Mouse (Mus musculus) liver, embryonic 15.5 days (tissue): ENCODE results near the gene Myrip. TPM values are rescaled to one million over a fixed set of nuclear protein-coding genes. Genes with fewer than 3 reads are reported as not detected.

ENCODE experiments used
- ATAC-seq: fragments of 200-750 bp; cut with Nextera tagmentation; 2 replicates; pipeline ENCODE4 v1.8.0; 2017; ENCODE audit warnings: moderate number of reproducible peaks, mild to moderate bottlenecking, moderate library complexity; ENCODE audit not compliant: insufficient read depth
- H3K27ac ChIP-seq: fragments of 300-500 bp; sonication (generic); replicated peaks from 2 replicates; pipeline ENCODE4 v1.5.1; 2015; ENCODE audit warnings: mild to moderate bottlenecking, inconsistent platforms
- H3K27me3 ChIP-seq: fragments of 300-500 bp; sonication (generic); 2 replicates; pipeline ENCODE4 v1.6.1; 2015; ENCODE audit warnings: mild to moderate bottlenecking, inconsistent platforms
- H3K36me3 ChIP-seq: fragments of 300-500 bp; sonication (generic); replicated peaks from 2 replicates; pipeline ENCODE4 v1.6.1; 2015; ENCODE audit warnings: moderate library complexity, mild to moderate bottlenecking, inconsistent platforms
- H3K4me1 ChIP-seq: fragments of 300-500 bp; sonication (generic); replicated peaks from 2 replicates; pipeline ENCODE4 v1.6.1; 2015; ENCODE audit warnings: inconsistent platforms
- H3K4me2 ChIP-seq: fragments of 300-500 bp; sonication (generic); 2 replicates; pipeline ENCODE4 v1.6.1; 2015; ENCODE audit warnings: moderate library complexity, mild to moderate bottlenecking, inconsistent platforms
- H3K4me3 ChIP-seq: fragments of 300-500 bp; sonication (generic); replicated peaks from 2 replicates; pipeline ENCODE4 v1.5.1; 2015; ENCODE audit warnings: mild to moderate bottlenecking, inconsistent platforms
- H3K9ac ChIP-seq: fragments of 300-500 bp; sonication (generic); 2 replicates; pipeline ENCODE4 v1.6.1; 2015; ENCODE audit warnings: moderate library complexity, mild to moderate bottlenecking, inconsistent platforms
- H3K9me3 ChIP-seq: fragments of 300-500 bp; sonication (generic); replicated peaks from 2 replicates; pipeline ENCODE4 v1.6.1; 2016; ENCODE audit warnings: inconsistent platforms
- WGBS: fragments of 180-500 bp; shearing (Covaris S2); methylation state at CpG from one replicate; pipeline ENCODE4 v1.1.7; 2015; ENCODE audit warnings: mixed read lengths; ENCODE audit not compliant: insufficient replicate concordance; 5-methylcytosine and 5-hydroxymethylcytosine counted together
- polyA plus RNA-seq: library from polyadenylated mRNA; unstranded; fragments of >200 nt; fragmentation: Nextera tagmentation; extraction: Ambion mirVana; gene quantifications from 2 replicates; pipeline ENCODE4 v1.2.1, GENCODE M21; 2015

Gene Myrip
- polyA plus RNA-seq, 1 experiment from 2014 or later: 0.02 TPM

DNA sequence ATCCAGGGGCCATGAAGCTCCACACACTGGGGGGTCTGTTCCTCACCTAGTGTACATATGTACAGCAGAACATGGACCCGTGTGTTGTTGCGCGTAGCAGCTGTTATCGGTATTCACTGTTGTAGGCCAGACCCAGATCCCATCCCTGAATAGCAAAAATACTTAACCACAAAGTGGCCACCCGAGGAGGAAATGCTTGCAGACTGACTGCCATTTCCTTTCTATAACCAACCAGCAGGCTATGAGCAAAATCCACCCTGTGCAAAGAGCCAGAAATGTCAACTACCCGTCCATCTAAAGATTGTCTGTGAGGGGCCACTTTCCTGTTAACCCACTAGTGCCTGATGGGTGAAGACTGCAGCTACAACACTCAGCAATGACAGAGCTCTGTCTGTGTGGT lies 126.9 kb downstream of the Myrip start:
- no peak for ATAC-seq
- H3K4me2 ChIP-seq: no peak overlapping the region
- 14% methylated on average over 6 of the region's 6 CpGs for WGBS

GRCm38 (mm10) chr9:120433747-120434146 lies 132.4 kb downstream of the Myrip start:
- 26% methylated on average over 8 of the region's 8 CpGs for WGBS
- H3K27ac ChIP-seq: no peak overlapping the region
- 0 out of 2 replicates have a peak, but pooled peaks cover 4% of the 10 kb centered on the region for H3K4me1 ChIP-seq
- no peaks in the 10 kb centered on the region for H3K9me3 ChIP-seq
- H3K27me3 ChIP-seq: no peaks in the 10 kb centered on the region
- H3K4me2 ChIP-seq: no peak overlapping the region
- no peaks in the 10 kb centered on the region for H3K36me3 ChIP-seq
- ATAC-seq: no peak
- no peak overlapping the region for H3K9ac ChIP-seq
- H3K4me3 ChIP-seq: no peak overlapping the region

More for the DNA sequence above, 126.9 kb downstream of the Myrip start:
- no peak overlapping the region for H3K4me3 ChIP-seq
- no peak overlapping the region for H3K27ac ChIP-seq
- H3K4me1 ChIP-seq: no peaks in the 10 kb centered on the region
- no peaks in the 10 kb centered on the region for H3K9me3 ChIP-seq
- no peak overlapping the region for H3K9ac ChIP-seq
- H3K36me3 ChIP-seq: no peaks in the 10 kb centered on the region
- no peaks in the 10 kb centered on the region for H3K27me3 ChIP-seq

DNA sequence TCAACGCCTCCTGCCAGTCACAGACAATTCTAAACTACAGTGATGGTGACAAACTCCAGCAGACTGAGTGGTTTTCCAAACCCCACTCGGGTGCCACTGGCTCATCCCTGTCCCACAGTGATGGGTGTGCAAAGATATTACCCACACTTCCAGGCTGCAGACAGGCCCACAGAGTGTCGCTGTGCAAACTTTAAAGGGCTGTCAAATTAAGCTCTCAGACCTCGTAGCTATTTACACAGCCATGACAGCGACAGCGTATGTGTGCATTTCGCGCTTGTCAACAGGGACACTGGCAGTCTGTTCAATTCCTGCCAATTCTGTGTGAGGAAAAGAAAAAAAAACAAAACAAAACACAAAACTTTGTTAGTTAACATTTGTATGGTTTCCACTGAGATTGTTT lies 134.5 kb downstream of the Myrip start:
- Histone ChIP-seq H3K4me3 (no peak overlapping the region), H3K4me1 (0 out of 2 replicates have a peak, but pooled peaks cover 4% of the 10 kb centered on the region), H3K36me3 (no peaks in the 10 kb centered on the region), H3K27ac (no peak overlapping the region), H3K4me2 (no peak overlapping the region), H3K27me3 (no peaks in the 10 kb centered on the region), H3K9ac (no peak overlapping the region), H3K9me3 (no peaks in the 10 kb centered on the region)
- ATAC-seq: no peak
- WGBS: 64% methylated on average over 8 of the region's 8 CpGs

DNA sequence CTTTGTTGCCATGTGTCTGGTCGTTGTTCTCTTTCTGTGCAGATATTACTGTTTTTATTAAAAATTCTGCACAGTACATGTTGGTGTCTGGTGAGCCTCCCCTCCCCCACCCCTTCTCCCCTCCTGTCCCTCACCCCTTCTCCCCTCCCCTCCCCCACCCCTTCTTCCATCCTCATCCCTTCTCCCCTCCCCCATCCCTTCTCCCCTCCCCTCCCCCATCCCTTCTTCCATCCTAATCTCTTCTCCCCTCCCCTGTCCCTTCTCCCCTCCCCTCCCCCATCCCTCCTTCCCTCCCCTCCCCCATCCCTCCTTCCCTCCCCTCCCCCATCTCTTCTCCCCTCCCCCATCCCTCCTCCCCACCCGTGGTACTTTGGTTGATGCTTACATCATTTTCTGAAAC lies 135.5 kb downstream of the Myrip start:
- Histone ChIP-seq H3K27me3 (no peaks in the 10 kb centered on the region), H3K9ac (no peak overlapping the region), H3K4me2 (no peak overlapping the region), H3K4me3 (no peak overlapping the region), H3K4me1 (0 out of 2 replicates have a peak, but pooled peaks cover 4% of the 10 kb centered on the region), H3K36me3 (no peaks in the 10 kb centered on the region), H3K27ac (no peak overlapping the region), H3K9me3 (no peaks in the 10 kb centered on the region)
- 68% methylated on average over 2 of the region's 2 CpGs for WGBS
- ATAC-seq: no peak

DNA sequence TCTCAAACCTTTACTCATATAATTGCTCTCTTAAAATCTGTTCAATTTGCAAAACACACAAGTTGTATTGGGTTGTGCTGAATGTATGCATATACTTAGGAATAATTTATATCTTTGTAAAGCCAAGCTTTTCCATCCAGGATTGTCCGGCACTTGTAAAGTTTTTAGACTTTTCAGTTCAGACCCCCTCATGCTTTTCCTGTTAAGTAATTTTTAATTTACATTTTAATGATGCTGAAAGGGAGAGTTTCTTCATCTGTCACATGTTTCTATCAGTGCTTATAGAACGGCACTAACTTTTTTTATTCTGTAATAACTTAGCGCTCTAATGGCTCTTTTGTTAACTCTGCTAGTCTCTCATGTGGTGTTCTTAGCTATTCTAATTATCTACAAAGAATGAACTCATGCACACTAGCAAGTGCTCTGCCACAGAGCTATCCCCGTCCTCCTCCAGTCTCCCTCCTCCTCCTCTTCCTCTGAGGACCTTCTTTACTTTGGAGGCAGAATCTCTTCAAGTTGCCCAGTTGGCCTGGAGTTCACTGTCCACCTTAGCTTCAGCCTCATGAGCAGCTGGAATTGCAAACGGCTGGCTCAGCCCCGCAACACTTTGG lies 136.1 kb downstream of the Myrip start:
- H3K9ac ChIP-seq: no peak overlapping the region
- no peak overlapping the region for H3K27ac ChIP-seq
- H3K4me1 ChIP-seq: 0 out of 2 replicates have a peak, but pooled peaks cover 4% of the 10 kb centered on the region
- H3K36me3 ChIP-seq: no peaks in the 10 kb centered on the region
- no peaks in the 10 kb centered on the region for H3K27me3 ChIP-seq
- H3K9me3 ChIP-seq: no peaks in the 10 kb centered on the region
- H3K4me3 ChIP-seq: no peak overlapping the region
- no peak for ATAC-seq
- no peak overlapping the region for H3K4me2 ChIP-seq
- 70% methylated on average over 6 of the region's 6 CpGs for WGBS

DNA sequence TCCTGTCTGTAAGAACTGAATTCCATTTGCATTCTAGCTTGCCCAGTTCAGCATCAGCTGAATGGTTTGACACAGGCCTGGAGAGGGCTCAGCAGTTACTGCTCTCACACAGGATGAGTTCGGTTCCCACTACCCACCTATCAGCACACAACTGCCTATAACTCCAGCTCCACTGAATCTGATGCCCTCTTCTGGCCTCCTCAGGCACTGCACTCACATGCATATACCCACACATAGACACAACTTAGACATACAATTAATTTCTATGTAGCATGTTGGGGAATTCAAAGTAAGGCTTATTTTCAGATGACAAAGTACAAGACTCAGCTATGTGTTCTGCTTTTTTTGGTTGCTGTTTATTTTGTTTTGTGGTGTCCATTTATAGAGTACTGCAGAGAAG lies 137.0 kb downstream of the Myrip start:
- no peak overlapping the region for H3K27ac ChIP-seq
- ATAC-seq: no peak
- no peaks in the 10 kb centered on the region for H3K27me3 ChIP-seq
- 0 out of 2 replicates have a peak, but pooled peaks cover 4% of the 10 kb centered on the region for H3K4me1 ChIP-seq
- WGBS: 42% methylated on average over 1 of the region's 1 CpGs
- no peaks in the 10 kb centered on the region for H3K9me3 ChIP-seq
- no peak overlapping the region for H3K4me3 ChIP-seq
- no peak overlapping the region for H3K4me2 ChIP-seq
- no peaks in the 10 kb centered on the region for H3K36me3 ChIP-seq
- no peak overlapping the region for H3K9ac ChIP-seq

DNA sequence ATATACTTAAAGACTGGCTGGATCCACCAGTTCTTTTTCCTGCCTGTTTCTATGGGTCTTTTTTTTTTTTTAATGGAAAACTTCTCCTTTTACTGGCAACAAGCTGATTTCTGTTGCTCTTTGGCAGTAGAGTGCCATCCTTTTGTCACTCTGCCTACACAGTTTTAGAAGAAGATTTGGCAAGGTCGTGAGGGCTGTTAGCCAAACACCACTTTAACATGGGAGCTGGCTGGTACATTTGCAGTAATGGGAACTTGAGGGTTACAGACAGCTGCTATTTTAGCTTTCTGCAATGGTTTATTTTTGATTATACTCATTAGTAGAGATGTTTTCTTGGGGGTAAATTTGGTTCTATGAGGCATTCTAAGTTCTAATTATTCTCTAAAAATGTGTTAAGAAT lies 137.5 kb downstream of the Myrip start:
- H3K4me2 ChIP-seq: no peak overlapping the region
- no peaks in the 10 kb centered on the region for H3K4me1 ChIP-seq
- WGBS: 59% methylated on average over 1 of the region's 1 CpGs
- no peak overlapping the region for H3K9ac ChIP-seq
- H3K27me3 ChIP-seq: no peaks in the 10 kb centered on the region
- no peak for ATAC-seq
- H3K9me3 ChIP-seq: no peaks in the 10 kb centered on the region
- no peak overlapping the region for H3K4me3 ChIP-seq
- no peaks in the 10 kb centered on the region for H3K36me3 ChIP-seq
- H3K27ac ChIP-seq: no peak overlapping the region

DNA sequence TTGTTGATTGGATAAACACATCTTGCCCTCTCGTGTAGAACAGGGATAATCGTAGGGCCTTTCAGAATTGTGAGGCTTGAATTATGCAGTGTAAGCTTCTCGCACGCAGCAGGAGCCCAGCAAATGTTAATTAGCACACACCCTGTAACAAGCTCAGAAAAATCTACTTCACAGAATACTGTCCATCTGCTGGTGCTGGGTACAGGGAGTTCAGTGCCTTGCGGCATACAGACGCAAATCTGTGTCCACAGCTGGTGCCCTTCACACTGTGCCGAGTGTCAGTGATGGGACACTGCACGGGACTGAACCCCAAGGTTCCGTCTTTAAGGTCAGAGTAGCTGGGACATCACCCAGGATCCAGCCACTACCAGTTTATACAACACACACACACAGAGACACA lies 143.3 kb downstream of the Myrip start:
- Histone ChIP-seq H3K36me3 (no peaks in the 10 kb centered on the region), H3K4me3 (no peak overlapping the region), H3K9ac (no peak overlapping the region), H3K9me3 (no peaks in the 10 kb centered on the region), H3K27ac (no peak overlapping the region), H3K4me1 (no peaks in the 10 kb centered on the region), H3K27me3 (no peaks in the 10 kb centered on the region), H3K4me2 (no peak overlapping the region)
- WGBS: 71% methylated on average over 9 of the region's 9 CpGs
- no peak for ATAC-seq

DNA sequence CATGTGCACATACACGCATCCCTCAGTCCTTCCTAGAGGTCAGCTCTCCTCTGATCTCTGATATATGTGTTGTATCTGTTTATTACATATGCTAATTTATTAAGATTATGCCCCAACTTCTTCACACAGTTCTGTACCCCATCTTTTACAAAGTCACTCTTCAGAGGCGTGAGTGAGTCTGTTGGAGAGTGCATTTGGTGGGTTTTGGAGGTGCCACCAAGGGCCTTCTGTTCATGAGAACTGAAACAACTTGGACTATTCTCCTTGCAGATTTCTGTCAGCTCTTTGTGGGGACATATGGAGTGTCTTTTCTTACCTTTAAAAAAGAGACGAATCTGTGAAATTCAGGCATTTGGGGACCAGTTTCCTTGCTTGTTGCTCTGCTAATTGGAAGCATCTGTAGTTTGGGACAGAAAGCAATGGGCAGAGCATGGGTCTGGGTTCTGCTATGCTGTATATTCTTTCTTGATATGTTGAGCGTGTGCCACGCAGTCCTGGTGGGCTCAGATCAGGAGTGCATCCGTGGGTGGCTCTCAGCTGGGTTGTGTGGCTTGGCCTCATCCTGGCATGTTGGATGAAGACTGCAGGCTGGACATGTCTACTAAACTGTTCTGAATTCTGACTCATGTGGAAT lies 148.5 kb downstream of the Myrip start:
- no peak overlapping the region for H3K4me2 ChIP-seq
- no peaks in the 10 kb centered on the region for H3K36me3 ChIP-seq
- no peak overlapping the region for H3K4me3 ChIP-seq
- no peak overlapping the region for H3K27ac ChIP-seq
- no peaks in the 10 kb centered on the region for H3K9me3 ChIP-seq
- ATAC-seq: no peak
- no peaks in the 10 kb centered on the region for H3K27me3 ChIP-seq
- no peaks in the 10 kb centered on the region for H3K4me1 ChIP-seq
- no peak overlapping the region for H3K9ac ChIP-seq
- WGBS: 62% methylated on average over 6 of the region's 6 CpGs

DNA sequence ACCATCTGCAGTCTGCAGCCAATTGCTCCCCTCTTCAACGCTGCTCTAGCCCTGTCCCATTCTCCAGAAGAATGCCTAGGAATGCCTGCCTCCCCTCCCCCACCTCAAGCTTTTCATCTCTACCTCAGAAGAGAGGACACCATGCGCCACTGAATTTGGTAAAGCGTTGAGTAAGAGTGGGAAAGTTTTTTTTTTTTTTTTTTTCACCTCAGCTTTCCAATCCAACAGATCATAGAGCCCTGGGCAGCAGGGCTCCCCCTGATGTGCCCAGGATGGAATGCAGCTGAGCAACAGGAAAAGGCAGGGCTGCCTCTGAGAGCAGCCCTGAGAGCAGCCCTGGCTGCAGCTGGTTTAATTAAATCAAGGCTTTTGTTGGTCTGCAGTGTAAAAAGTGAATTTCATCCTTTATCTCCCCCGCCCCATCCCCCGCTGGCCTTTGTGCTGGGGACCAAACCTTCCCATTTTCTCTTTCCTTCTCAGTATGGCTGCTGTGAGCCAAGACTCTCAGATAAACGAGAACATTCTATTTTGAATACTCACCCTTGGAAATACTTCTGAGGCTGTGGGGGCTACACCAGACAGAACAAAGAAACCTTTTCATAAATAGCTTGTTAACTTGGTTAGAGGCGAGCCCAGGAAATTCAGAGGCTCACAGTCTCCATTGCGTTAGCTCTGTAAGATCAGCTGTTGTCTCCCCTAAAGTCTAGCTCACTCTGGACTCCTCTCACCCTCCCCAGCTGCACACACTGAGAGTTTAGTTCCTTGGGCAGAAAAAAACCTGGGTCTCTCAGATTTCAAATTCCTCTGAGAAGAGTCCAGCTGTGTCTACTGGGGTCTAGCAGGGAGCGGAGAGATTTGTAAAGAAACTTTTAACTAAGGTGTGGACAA lies 154.7 kb downstream of the Myrip start:
- H3K4me1 ChIP-seq: no peaks in the 10 kb centered on the region
- H3K36me3 ChIP-seq: no peaks in the 10 kb centered on the region
- no peak overlapping the region for H3K4me3 ChIP-seq
- WGBS: 49% methylated on average over 9 of the region's 9 CpGs
- H3K9me3 ChIP-seq: no peaks in the 10 kb centered on the region
- H3K9ac ChIP-seq: no peak overlapping the region
- H3K4me2 ChIP-seq: no peak overlapping the region
- H3K27me3 ChIP-seq: no peaks in the 10 kb centered on the region; the same call in 1 of the 2 replicates
- H3K27ac ChIP-seq: no peak overlapping the region
- ATAC-seq: no peak

- no peaks in the 10 kb centered on the region for H3K4me1 ChIP-seq
- no peaks in the 10 kb centered on the region for H3K36me3 ChIP-seq
- peaks cover 4% of the 10 kb centered on the region; the same call in 1 of the 2 replicates for H3K27me3 ChIP-seq
- no peak overlapping the region for H3K27ac ChIP-seq
- no peak overlapping the region for H3K4me3 ChIP-seq
- H3K9ac ChIP-seq: no peak overlapping the region
- no peak overlapping the region for H3K4me2 ChIP-seq
- 65% methylated on average over 1 of the region's 1 CpGs for WGBS
- ATAC-seq: no peak
- H3K9me3 ChIP-seq: no peaks in the 10 kb centered on the region
Measured at GRCm38 (mm10) chr9:120470431-120470830, 169.1 kb downstream of the Myrip start.
